Mouse (Mus musculus) brain, embryonic 14.5 days (tissue): Measurements from ENCODE around the gene Hdhd5.

Experiments
- CTCF ChIP-seq: fragments of 200-500 bp; IDR thresholded peaks from 2 replicates; pipeline ENCODE4 v1.5.1; 2012; ENCODE audit warnings: inconsistent platforms, mild to moderate bottlenecking, moderate library complexity, borderline replicate concordance; ENCODE audit not compliant: insufficient read depth, insufficient read length; ENCODE audit errors: extremely low read depth
- POLR2A ChIP-seq: fragments of 200-500 bp; IDR thresholded peaks from 2 replicates; pipeline ENCODE4 v1.6.1; 2012; ENCODE audit warnings: mild to moderate bottlenecking, inconsistent platforms, borderline replicate concordance; ENCODE audit not compliant: poor library complexity, insufficient read depth, insufficient read length, severe bottlenecking; ENCODE audit errors: extremely low read depth

DNA sequence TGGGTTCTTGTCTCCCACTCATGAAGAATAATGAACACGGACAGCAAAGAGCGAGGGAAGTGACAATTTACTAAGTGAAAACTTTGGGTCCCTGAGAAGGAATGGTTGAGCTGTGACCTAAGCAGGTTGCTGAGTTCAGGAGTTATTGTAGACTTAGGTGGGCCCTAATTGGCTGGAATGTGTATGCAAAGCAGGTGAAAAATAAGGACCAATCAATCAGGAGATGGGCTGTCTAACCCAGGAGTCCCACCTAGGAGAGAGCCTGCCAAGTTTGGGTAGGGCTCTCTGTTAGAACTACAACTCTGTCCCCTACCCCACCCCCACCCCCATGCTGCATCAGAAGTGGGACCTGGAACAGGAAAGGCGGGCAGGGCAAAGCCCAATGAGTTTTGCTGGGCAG, 17.5 kb upstream of the Hdhd5 start:
- TF ChIP-seq CTCF (no peak), POLR2A (no peak)
